Mouse (Mus musculus) urinary bladder, postnatal 36 days (tissue): ENCODE results near the gene Rps6kc1.
A peak's percentile ranks its signal among the peaks of the same experiment; 100 is the strongest.

Experiments
- DNase-seq, 2 experiments: peaks; one replicate each; pipeline ENCODE4 v3.0.0; 2022; ENCODE audit warnings: low spot score in 2 of 2, mixed read lengths in 1 of 2

Rps6kc1 gene

GRCm38 (mm10) chr1:190834201-190834907, 77.2 kb downstream of the Rps6kc1 start:
- DNase-seq = peak; percentile 7 to 24

GRCm38 (mm10) chr1:190832965-190833630, 78.5 kb downstream of the Rps6kc1 start:
- no peak for DNase-seq

GRCm38 (mm10) chr1:190831839-190832497, 79.6 kb downstream of the Rps6kc1 start:
- peak; percentile 38 to 50 for DNase-seq

- DNase-seq = no peak
Observed at GRCm38 (mm10) chr1:190826486-190827034, 85.0 kb downstream of the Rps6kc1 start.

- no peak for DNase-seq
Observed at GRCm38 (mm10) chr1:190823745-190824144, 87.8 kb downstream of the Rps6kc1 start.

- DNase-seq = no peak
Observed at GRCm38 (mm10) chr1:190816141-190816540, 95.4 kb downstream of the Rps6kc1 start.

GRCm38 (mm10) chr1:190810408-190810807, 101.2 kb downstream of the Rps6kc1 start:
- no peak for DNase-seq

- DNase-seq = no peak
Observed at GRCm38 (mm10) chr1:190808766-190809221, 102.8 kb downstream of the Rps6kc1 start.

GRCm38 (mm10) chr1:190806817-190807216, 104.8 kb downstream of the Rps6kc1 start:
- DNase-seq = no peak

GRCm38 (mm10) chr1:190798668-190799067, 112.9 kb downstream of the Rps6kc1 start:
- DNase-seq = no peak

- DNase-seq = no peak
Observed at GRCm38 (mm10) chr1:190797483-190798058, 114.0 kb downstream of the Rps6kc1 start.

- no peak for DNase-seq
Observed at GRCm38 (mm10) chr1:190796745-190797482, 114.7 kb downstream of the Rps6kc1 start.

GRCm38 (mm10) chr1:190791638-190792037, 119.9 kb downstream of the Rps6kc1 start:
- DNase-seq = no peak

- no peak for DNase-seq
Observed at GRCm38 (mm10) chr1:190790720-190791119, 120.8 kb downstream of the Rps6kc1 start.

- no peak for DNase-seq
Observed at GRCm38 (mm10) chr1:190777660-190778059, 133.9 kb downstream of the Rps6kc1 start.

- no peak for DNase-seq
Observed at GRCm38 (mm10) chr1:190776260-190776659, 135.3 kb downstream of the Rps6kc1 start.

GRCm38 (mm10) chr1:190772088-190772885, 139.3 kb downstream of the Rps6kc1 start:
- DNase-seq = no peak

- DNase-seq = no peak
Observed at GRCm38 (mm10) chr1:190769748-190770147, 141.8 kb downstream of the Rps6kc1 start.

- DNase-seq = no peak
Observed at GRCm38 (mm10) chr1:190768307-190768706, 143.3 kb downstream of the Rps6kc1 start.

GRCm38 (mm10) chr1:190767621-190768020, 143.9 kb downstream of the Rps6kc1 start:
- DNase-seq = no peak
